Mouse (Mus musculus): Measurements from ENCODE around the gene Tgm1. TPM values are rescaled to one million over a fixed set of nuclear protein-coding genes. Genes with fewer than 3 reads are reported as not detected.

The Tgm1 gene
- total RNA-seq (2023; ENCODE audit: inconsistent age) = 1.2 to 3.0 TPM (median 1.2 TPM) in 4 replicates

GRCm38 (mm10) chr14:55713729-55714122 is at the start of gene Tgm1:
Gene Tgm1, minus strand, starts transcription at chr14:55713926.

DNA sequence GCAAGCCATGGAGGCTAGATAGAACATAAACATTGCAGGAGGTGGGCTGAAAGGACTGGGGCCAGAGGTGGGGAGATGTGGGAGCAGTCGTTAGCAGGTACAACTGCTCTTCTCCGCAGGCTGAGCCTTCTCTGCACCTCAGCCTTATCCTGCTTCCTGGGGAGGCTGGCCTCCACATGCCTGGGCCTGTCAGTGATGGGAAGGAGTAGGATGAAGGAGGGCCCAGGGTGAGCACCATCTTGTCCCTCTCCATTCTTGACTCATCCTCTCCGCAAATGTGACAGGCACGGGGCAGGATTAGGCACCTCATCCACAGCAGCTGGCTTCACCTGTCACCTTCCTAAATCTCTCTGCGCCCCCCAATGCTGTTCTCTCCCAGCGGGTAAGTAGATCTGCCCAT is 47.4 kb upstream of the Tgm1 start, which contains the start of gene Ltb4r2:
Gene Ltb4r2 (plus strand): TSS at position 266 of the 400 bp plus-strand sequence.

GRCm38 (mm10) chr14:55758363-55758784 is 44.6 kb upstream of the Tgm1 start, which contains the start of gene Cideb:
Gene Cideb, minus strand, starts transcription at chr14:55758458.

GRCm38 (mm10) chr14:55745180-55745860 is 31.6 kb upstream of the Tgm1 start, which contains the start of the genes Dhrs1 and Nop9:
Gene Dhrs1, minus strand, starts transcription at chr14:55745690.
Gene Nop9, plus strand, starts transcription at chr14:55745693.

GRCm38 (mm10) chr14:55721700-55722437 is 8.1 kb upstream of the Tgm1 start, which contains the start of gene Rabggta:
Gene Rabggta, minus strand, starts transcription at chr14:55722263.

GRCm38 (mm10) chr14:55681160-55682117 is 32.3 kb downstream of the Tgm1 start, which contains the start of gene Tinf2:
Gene Tinf2, minus strand, starts transcription at chr14:55681820.

DNA sequence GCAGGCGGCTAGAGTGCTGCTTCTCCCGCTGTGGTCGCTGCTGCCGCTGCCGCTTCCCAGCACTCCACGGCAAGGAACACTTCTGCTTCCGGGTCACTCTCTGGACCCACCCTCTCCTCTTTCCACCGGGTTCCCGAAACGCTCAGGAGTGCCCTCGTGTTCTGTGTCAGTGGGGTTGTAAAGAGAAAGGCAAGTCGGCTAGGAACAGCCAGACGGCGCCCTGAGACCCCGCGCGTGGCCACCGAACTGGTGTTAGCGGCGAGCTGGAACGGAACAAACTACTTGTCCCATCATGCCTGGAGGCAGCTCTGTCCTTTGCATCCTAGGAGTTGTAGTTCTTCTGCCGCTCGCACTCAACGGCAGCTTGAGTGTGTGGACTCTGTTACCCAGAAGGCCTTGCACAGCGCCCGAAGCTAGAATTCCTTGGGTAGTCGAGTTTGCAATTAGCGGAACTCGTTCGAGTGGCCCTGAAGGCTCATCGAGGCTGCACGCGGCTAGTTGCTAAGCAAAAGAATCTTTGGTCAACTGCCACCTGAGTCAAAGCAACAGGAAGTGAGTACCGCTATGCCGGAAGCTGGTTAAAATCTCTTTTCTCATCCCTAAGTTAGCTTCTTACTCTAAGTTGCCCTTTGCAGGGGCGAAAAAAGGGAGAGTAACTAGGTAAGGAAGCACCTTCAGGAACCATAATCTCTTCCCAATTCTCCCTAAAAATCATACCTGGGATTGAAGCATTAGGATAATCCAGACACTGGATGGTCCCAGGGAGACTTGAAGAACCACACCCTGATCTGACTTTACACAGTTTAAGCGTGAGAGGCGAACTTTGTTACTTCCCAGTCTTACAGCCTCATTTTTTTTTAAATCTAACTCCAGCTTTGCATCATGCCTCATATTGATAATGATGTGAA is 41.6 kb downstream of the Tgm1 start, which contains the start of the genes Gmpr2 and Nedd8:
Gene Gmpr2 (plus strand): TSS at position 109 of the 908 bp plus-strand sequence.
Gene Nedd8 (minus strand): TSS at position 292 of the 908 bp plus-strand sequence.

DNA sequence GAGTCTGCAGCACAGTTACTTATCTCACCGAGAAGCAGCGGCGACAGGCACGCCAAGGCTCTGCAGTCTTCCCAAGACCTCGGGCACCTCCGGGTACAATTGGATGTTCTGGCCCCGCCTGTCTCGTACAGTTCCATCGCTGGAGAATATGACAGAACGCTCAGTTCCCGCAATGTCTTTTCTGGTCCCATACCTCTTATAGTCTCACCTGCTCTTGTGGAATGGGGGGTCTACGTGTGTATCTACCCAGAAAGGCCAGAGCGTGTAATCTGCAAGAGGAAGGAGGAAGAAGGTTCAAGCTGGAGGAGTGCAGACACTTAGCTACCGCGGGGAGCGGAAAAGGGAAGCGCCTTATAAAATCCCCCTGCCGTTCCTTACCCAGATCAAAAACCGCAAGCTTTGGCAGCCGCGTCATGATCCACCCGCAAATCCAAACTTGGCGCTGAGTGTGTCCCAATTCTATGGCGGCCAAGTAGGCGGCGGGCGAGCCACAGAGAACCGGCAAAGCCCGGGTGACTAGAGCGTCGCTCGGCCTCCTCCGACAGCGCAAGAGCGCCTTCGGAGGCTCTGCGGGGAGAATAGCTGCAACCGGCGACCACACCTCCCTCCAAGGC is 53.7 kb downstream of the Tgm1 start, which contains the start of gene Mdp1:
Gene Mdp1 (minus strand): TSS at position 549 of the 614 bp plus-strand sequence.

Other genes with a start within 250 kb of the Tgm1 start
- gene Dhrs4, start 235.2 kb downstream of the Tgm1 start, total RNA-seq (2023; ENCODE audit: inconsistent age) = 19.5 to 36.7 TPM (median 22.7 TPM) in 4 replicates
- gene Carmil3, start 223.3 kb downstream of the Tgm1 start, total RNA-seq (2023; ENCODE audit: inconsistent age) = 4.4 to 6.7 TPM (median 5.7 TPM) in 4 replicates
- gene Cpne6, start 203.5 kb downstream of the Tgm1 start, total RNA-seq (2023; ENCODE audit: inconsistent age) = not detected in 4 replicates
- gene Nrl, start 188.9 kb downstream of the Tgm1 start, total RNA-seq (2023; ENCODE audit: inconsistent age) = not detected in 4 replicates
- 44.0 to 58.0 TPM (median 50.7 TPM) in 4 replicates for gene Pck2, start 173.7 kb downstream of the Tgm1 start, total RNA-seq (2023; ENCODE audit: inconsistent age)
- gene Dcaf11, start 153.9 kb downstream of the Tgm1 start, total RNA-seq (2023; ENCODE audit: inconsistent age) = 80.8 to 92.0 TPM (median 87.8 TPM) in 4 replicates
- gene A730061H03Rik, start 153.5 kb downstream of the Tgm1 start, total RNA-seq (2023; ENCODE audit: inconsistent age) = 3.9 to 9.7 TPM (median 8.6 TPM) in 4 replicates
- not detected in 4 replicates for gene Fitm1, start 138.3 kb downstream of the Tgm1 start, total RNA-seq (2023; ENCODE audit: inconsistent age)
- 237 to 297 TPM (median 278 TPM) in 4 replicates for gene Psme1, start 135.8 kb downstream of the Tgm1 start, total RNA-seq (2023; ENCODE audit: inconsistent age)
- 4.8 to 8.4 TPM (median 7.1 TPM) in 4 replicates for gene Emc9, start 128.6 kb downstream of the Tgm1 start, total RNA-seq (2023; ENCODE audit: inconsistent age)
- gene Psme2, start 122.8 kb downstream of the Tgm1 start, total RNA-seq (2023; ENCODE audit: inconsistent age) = 270 to 386 TPM (median 320 TPM) in 4 replicates
- 98.7 to 119 TPM (median 107 TPM) in 4 replicates for gene Rnf31, start 122.2 kb downstream of the Tgm1 start, total RNA-seq (2023; ENCODE audit: inconsistent age)
- 84.6 to 115 TPM (median 102 TPM) in 4 replicates for gene Irf9, start 110.4 kb downstream of the Tgm1 start, total RNA-seq (2023; ENCODE audit: inconsistent age)
- 0.84 to 1.9 TPM (median 1.3 TPM) in 4 replicates for gene Rec8, start 95.9 kb downstream of the Tgm1 start, total RNA-seq (2023; ENCODE audit: inconsistent age)
- 42.8 to 71.0 TPM (median 59.7 TPM) in 4 replicates for gene Ipo4, start 78.0 kb downstream of the Tgm1 start, total RNA-seq (2023; ENCODE audit: inconsistent age)
- 1.2 to 6.3 TPM (median 3.5 TPM) in 4 replicates for gene Gm49378, start 76.0 kb downstream of the Tgm1 start, total RNA-seq (2023; ENCODE audit: inconsistent age)
- 43.5 to 50.3 TPM (median 46.2 TPM) in 4 replicates for gene Tm9sf1, start 70.1 kb downstream of the Tgm1 start, total RNA-seq (2023; ENCODE audit: inconsistent age)
- gene Tssk4, start 63.7 kb downstream of the Tgm1 start, total RNA-seq (2023; ENCODE audit: inconsistent age) = 2.7 to 3.3 TPM (median 3.2 TPM) in 4 replicates
- 48.6 to 57.5 TPM (median 51.4 TPM) in 4 replicates for gene Mdp1, start 53.4 kb downstream of the Tgm1 start, total RNA-seq (2023; ENCODE audit: inconsistent age)
- 21.8 to 29.4 TPM (median 27.7 TPM) in 4 replicates for gene Gmpr2, start 42.0 kb downstream of the Tgm1 start, total RNA-seq (2023; ENCODE audit: inconsistent age)
- 173 to 208 TPM (median 188 TPM) in 4 replicates for gene Nedd8, start 41.8 kb downstream of the Tgm1 start, total RNA-seq (2023; ENCODE audit: inconsistent age)
- 158 to 162 TPM (median 159 TPM) in 4 replicates for gene Tinf2, start 32.1 kb downstream of the Tgm1 start, total RNA-seq (2023; ENCODE audit: inconsistent age)
- gene Rabggta, start 8.3 kb upstream of the Tgm1 start, total RNA-seq (2023; ENCODE audit: inconsistent age) = 73.0 to 82.3 TPM (median 79.9 TPM) in 4 replicates
- gene Dhrs1, start 31.8 kb upstream of the Tgm1 start, total RNA-seq (2023; ENCODE audit: inconsistent age) = 23.1 to 26.7 TPM (median 25.5 TPM) in 4 replicates
- 29.2 to 37.3 TPM (median 34.5 TPM) in 4 replicates for gene Nop9, start 31.8 kb upstream of the Tgm1 start, total RNA-seq (2023; ENCODE audit: inconsistent age)
- gene Cideb, start 44.5 kb upstream of the Tgm1 start, total RNA-seq (2023; ENCODE audit: inconsistent age) = not detected in 4 replicates
- 0.22 to 0.84 TPM (median 0.36 TPM) in 3 of 4 replicates, not detected in the other for gene Ltb4r2, start 47.5 kb upstream of the Tgm1 start, total RNA-seq (2023; ENCODE audit: inconsistent age)
- gene Ltb4r1, start 52.0 kb upstream of the Tgm1 start, total RNA-seq (2023; ENCODE audit: inconsistent age) = not detected in 4 replicates
- gene Adcy4, start 70.2 kb upstream of the Tgm1 start, total RNA-seq (2023; ENCODE audit: inconsistent age) = 0.24 to 1.4 TPM (median 0.48 TPM) in 3 of 4 replicates, not detected in the other
- 86.4 to 109 TPM (median 93.4 TPM) in 4 replicates for gene Ripk3, start 74.9 kb upstream of the Tgm1 start, total RNA-seq (2023; ENCODE audit: inconsistent age)
- not detected in 4 replicates for gene Nfatc4, start 109.2 kb upstream of the Tgm1 start, total RNA-seq (2023; ENCODE audit: inconsistent age)
- gene Nynrin, start 140.1 kb upstream of the Tgm1 start, total RNA-seq (2023; ENCODE audit: inconsistent age) = 0.06 to 0.09 TPM in 2 of 4 replicates, not detected in the others
- gene Cbln3, start 170.5 kb upstream of the Tgm1 start, total RNA-seq (2023; ENCODE audit: inconsistent age) = 0.22 TPM in 1 of 4 replicates, not detected in the others
- gene Khnyn, start 171.0 kb upstream of the Tgm1 start, total RNA-seq (2023; ENCODE audit: inconsistent age) = 92.3 to 98.0 TPM (median 96.5 TPM) in 4 replicates
- gene Sdr39u1, start 186.4 kb upstream of the Tgm1 start, total RNA-seq (2023; ENCODE audit: inconsistent age) = 25.6 to 37.3 TPM (median 31.5 TPM) in 4 replicates
- gene Cma1, start 230.7 kb upstream of the Tgm1 start, total RNA-seq (2023; ENCODE audit: inconsistent age) = 0.66 TPM in 1 of 4 replicates, not detected in the others
- not detected in 4 replicates for gene Cma2, start 237.1 kb upstream of the Tgm1 start, total RNA-seq (2023; ENCODE audit: inconsistent age)

Data from B cell, adult (primary cell).